Mouse (Mus musculus) spleen, adult 2 months (tissue): Measurements from ENCODE around the gene Gcnt3. TPM values are rescaled to one million over a fixed set of nuclear protein-coding genes. Genes with fewer than 3 reads are reported as not detected.

ENCODE experiments used
- DNase-seq, 2 experiments: peaks; one replicate each; pipeline versions ENCODE4 v3.0.0 to v3.0.0-alpha.2; 2012 to 2021; ENCODE audit warnings: low spot score in 2 of 2, low read depth in 1 of 2
- H3K27ac ChIP-seq: fragments of 200-500 bp; 2 replicates; pipeline ENCODE4 v1.5.1; 2012; ENCODE audit warnings: low read length, inconsistent platforms; ENCODE audit not compliant: insufficient read depth
- H3K27me3 ChIP-seq: fragments of 200-500 bp; 2 replicates; pipeline ENCODE4 v1.6.1; 2012; ENCODE audit warnings: mild to moderate bottlenecking, moderate library complexity, low read length, inconsistent platforms; ENCODE audit not compliant: control insufficient read depth, insufficient read depth
- H3K36me3 ChIP-seq: fragments of 200-500 bp; 2 replicates; pipeline ENCODE4 v1.6.1; 2012; ENCODE audit warnings: mild to moderate bottlenecking, low read length, inconsistent platforms; ENCODE audit not compliant: control insufficient read depth, insufficient read depth
- H3K4me1 ChIP-seq: fragments of 200-500 bp; 2 replicates; pipeline ENCODE4 v1.6.1; 2011; ENCODE audit warnings: inconsistent platforms; ENCODE audit not compliant: control insufficient read depth, insufficient read depth, insufficient read length
- H3K4me3 ChIP-seq: fragments of 200-500 bp; 2 replicates; pipeline ENCODE4 v1.5.1; 2011; ENCODE audit warnings: mild to moderate bottlenecking, inconsistent platforms; ENCODE audit not compliant: insufficient read depth, insufficient read length; ENCODE audit errors: extremely low read depth
- CTCF ChIP-seq: fragments of 200-500 bp; IDR thresholded peaks from 2 replicates; pipeline ENCODE4 v1.5.1; 2011; ENCODE audit warnings: mild to moderate bottlenecking, inconsistent platforms; ENCODE audit not compliant: insufficient read depth, insufficient read length, insufficient replicate concordance; ENCODE audit errors: extremely low read depth
- POLR2A ChIP-seq: fragments of 200-500 bp; IDR thresholded peaks from 2 replicates; pipeline ENCODE4 v1.6.1; 2011; ENCODE audit warnings: low read depth, low read length, inconsistent platforms
- WGBS: fragments of 180-500 bp; shearing (Covaris S2); methylation state at CpG from one replicate; pipeline ENCODE4 v1.1.7; 2018; 5-methylcytosine and 5-hydroxymethylcytosine counted together
- polyA plus RNA-seq: library from polyadenylated mRNA; depleted of rRNA; stranded (reverse); fragments of >200 nt; gene quantifications from 2 replicates; pipeline ENCODE4 v1.2.3, GENCODE M21; 2012

The Gcnt3 gene
- polyA plus RNA-seq, 1 experiment = not detected

DNA sequence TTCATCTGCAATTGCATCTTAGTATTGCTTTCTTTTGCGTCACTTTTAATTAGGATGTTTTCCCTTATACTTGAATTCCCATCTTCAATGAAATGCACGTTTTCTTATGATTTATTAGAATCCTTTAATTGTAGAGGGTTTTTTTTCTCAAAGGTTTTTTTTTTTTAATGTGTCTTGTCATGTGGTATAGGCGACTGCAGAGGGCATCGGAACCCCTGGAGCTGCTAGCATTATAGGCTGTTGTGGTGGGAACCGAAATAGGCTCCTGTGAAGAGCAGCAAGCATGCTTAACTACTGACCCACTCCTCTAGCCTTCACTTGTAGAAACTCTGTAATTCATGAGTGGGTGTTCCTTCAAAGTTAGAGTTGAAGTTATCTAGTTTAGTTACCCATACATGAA lies 47.5 kb downstream of the Gcnt3 start:
- Histone ChIP-seq H3K36me3 (no peaks in the 10 kb centered on the region; the same call in 1 of the 2 replicates), H3K27me3 (no peaks in the 10 kb centered on the region), H3K27ac (no peak overlapping the region), H3K4me1 (peaks cover 3% of the 10 kb centered on the region), H3K4me3 (no peak overlapping the region; the same call in 1 of the 2 replicates)
- DNase-seq = no peak
- TF ChIP-seq POLR2A (no peak), CTCF (no peak)
- 10% methylated on average over 5 of the region's 5 CpGs for WGBS

DNA sequence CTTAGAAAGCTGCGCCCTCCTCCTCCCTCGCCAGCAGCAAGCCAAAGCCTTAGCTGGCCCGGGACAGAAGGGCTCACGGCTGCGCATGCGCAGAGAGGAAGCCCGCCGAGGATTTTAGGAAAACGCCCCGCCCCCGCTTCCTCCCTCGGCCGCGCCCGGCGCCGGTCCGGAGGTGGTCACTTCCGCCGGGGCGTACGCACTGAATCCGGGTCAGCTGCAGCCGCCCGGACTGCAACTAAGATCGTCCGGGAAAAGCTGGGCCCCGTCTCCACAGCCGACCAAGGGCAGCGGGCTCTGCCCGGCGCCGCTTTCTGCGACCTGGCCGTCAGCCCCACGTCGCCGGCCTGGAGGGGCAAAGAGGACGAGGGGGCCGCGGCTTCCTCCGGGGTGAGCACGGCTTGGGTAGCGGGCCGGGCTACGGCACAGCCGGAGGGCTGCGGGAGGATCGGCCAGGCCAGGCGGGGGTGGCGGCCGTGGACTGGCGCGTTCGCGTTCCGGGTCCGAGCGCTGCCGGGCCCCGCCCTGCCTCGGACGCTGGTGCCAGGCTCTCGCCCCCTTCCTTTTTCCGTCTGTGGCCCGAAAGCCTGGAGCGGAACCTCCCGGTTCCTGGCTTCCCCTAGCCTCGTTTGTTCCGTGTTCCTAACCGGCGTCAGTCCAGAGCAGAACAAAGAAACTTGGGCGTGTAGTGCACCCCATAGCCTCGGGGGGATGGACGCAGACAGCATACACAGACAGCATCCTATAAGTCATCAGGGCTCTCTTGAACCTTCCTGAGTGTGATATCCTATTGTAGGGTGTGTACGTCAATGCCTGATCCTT lies 48.4 kb downstream of the Gcnt3 start, which contains the start of gene Bnip2:
Gene Bnip2, plus strand, starts transcription at position 164 of the 819 bp plus-strand sequence.
- H3K27ac ChIP-seq = peak within 1 kb of the TSS; percentile 96
- TF ChIP-seq CTCF (no peak), POLR2A (peak; percentile 32; the same call in 1 of the 2 replicates)
- DNase-seq = peak; percentile 44 to 91

DNA sequence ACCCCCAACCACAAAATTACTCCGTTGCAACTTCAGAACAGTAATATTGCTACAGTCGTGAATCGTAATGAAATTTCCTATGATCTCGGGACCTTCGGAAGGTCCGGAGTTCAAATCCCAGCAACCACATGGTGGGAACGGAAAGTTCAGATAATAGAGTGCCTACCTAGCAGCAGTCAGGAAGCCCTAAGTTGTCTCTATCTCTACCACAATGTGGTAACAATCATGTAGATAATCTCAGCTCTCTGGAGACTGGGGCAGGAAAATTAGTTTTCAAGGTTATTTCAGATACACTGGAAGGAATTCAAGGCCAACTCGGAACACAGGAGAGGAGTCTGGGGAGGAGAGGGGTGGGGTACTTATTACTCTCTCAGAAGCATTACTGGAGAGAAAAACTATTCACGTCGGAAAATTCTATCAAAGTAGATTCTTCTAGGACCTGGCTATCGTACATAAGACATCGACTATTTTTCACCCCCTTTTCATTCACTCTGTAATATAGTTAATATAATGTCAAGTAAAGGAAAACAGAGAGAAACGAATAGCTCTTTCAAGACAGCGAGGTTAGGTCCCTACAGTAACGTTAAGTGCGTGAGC lies 49.1 kb downstream of the Gcnt3 start:
- H3K4me1 ChIP-seq = peaks cover 3% of the 10 kb centered on the region
- TF ChIP-seq POLR2A (no peak), CTCF (no peak)
- H3K27me3 ChIP-seq = no peaks in the 10 kb centered on the region
- H3K36me3 ChIP-seq = no peaks in the 10 kb centered on the region; the same call in 1 of the 2 replicates
- peak overlapping the region; percentile 98 for H3K4me3 ChIP-seq
- WGBS = 29% methylated on average over 16 of the region's 16 CpGs
- no peak for DNase-seq
- H3K27ac ChIP-seq = peak overlapping the region; percentile 96; the same call in 1 of the 2 replicates

More for the DNA sequence above, 48.4 kb downstream of the Gcnt3 start, which contains the start of gene Bnip2:
- no peaks in the 10 kb centered on the region; the same call in 1 of the 2 replicates for H3K36me3 ChIP-seq
- H3K27me3 ChIP-seq = no peaks in the 10 kb centered on the region
- under 1% methylated on average over 75 of the region's 76 CpGs for WGBS
- peaks cover 3% of the 10 kb centered on the region for H3K4me1 ChIP-seq
- peak within 1 kb of the TSS; percentile 98 for H3K4me3 ChIP-seq

DNA sequence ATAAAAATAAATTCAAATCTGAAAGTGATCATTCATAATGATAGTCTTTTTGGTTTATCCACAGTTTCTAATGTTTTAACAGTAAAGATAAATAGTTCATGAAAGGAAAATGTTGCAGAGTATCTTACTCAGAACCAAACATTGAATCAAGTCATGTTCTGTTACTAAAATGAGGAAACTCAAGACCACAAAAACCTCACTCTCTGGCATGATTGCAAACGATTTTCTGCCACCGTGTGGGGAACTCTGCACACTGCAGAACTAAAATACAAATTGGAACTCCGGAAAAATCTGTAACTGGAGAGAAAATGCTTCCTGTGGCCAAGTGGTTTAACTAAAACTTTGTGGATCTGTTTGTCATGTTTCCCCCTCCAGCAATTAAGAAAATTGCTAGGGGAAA lies 50.3 kb downstream of the Gcnt3 start:
- TF ChIP-seq POLR2A = no peak
- peak; percentile 57; the same call in 1 of the 2 replicates for TF ChIP-seq CTCF

DNA sequence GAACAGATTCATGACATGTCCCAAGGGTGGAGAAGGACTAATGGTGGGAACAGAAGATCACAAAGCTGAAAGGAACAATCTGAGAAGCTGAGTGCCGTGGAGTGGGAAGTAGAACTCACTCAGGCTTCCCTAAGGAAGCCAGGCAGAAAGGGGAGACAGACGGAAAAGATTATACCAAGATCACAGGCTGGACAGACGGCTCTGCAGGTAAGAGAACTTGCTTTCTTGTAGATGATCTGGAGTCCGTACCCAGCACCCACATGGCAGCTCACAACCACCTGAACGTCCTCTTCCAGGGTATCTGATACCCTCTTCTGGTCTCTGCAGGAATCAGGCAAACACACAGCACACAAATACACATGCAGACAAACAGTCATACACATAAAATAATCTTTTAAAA lies 51.3 kb downstream of the Gcnt3 start:
- H3K27ac ChIP-seq = no peak overlapping the region
- H3K4me3 ChIP-seq = no peak overlapping the region
- H3K4me1 ChIP-seq = no peaks in the 10 kb centered on the region; the same call in none of the 2 replicates
- no peaks in the 10 kb centered on the region for H3K27me3 ChIP-seq
- TF ChIP-seq POLR2A = no peak
- no peak for TF ChIP-seq CTCF
- no peak for DNase-seq
- no peaks in the 10 kb centered on the region; the same call in 1 of the 2 replicates for H3K36me3 ChIP-seq
- WGBS = 85% methylated on average over 5 of the region's 5 CpGs

More for the DNA sequence above, 50.3 kb downstream of the Gcnt3 start:
- Histone ChIP-seq H3K27ac (no peak overlapping the region), H3K4me3 (no peak overlapping the region), H3K27me3 (no peaks in the 10 kb centered on the region), H3K4me1 (peaks cover 3% of the 10 kb centered on the region), H3K36me3 (no peaks in the 10 kb centered on the region; the same call in 1 of the 2 replicates)
- peak; percentile 62 to 65 for DNase-seq
- under 1% methylated on average over 3 of the region's 3 CpGs for WGBS

DNA sequence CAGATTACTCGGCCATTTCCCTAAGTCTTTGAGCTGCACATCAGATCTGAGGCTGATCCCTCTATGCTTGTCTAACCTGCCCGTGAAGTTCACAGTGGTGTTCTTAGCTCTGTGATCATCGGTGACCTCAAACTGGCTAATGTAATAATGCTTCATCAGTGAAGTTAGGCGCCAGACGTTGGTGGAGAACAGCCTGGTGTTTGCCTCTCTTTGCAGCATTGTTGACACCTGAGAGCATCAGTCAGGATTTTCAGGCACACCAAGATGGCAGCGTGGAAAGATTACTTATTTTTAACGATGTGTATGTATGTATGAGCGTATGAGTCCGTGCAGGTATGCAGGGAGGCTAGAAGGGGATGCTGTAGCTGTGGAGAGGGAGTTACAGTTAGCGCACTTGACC lies 51.8 kb downstream of the Gcnt3 start:
- no peak for TF ChIP-seq CTCF
- TF ChIP-seq POLR2A = no peak
- 92% methylated on average over 10 of the region's 10 CpGs for WGBS
- Histone ChIP-seq H3K36me3 (no peaks in the 10 kb centered on the region), H3K4me3 (no peak overlapping the region), H3K4me1 (no peaks in the 10 kb centered on the region; the same call in none of the 2 replicates), H3K27ac (no peak overlapping the region), H3K27me3 (no peaks in the 10 kb centered on the region)
- DNase-seq = no peak
